Mouse (Mus musculus) heart, postnatal 36 days (tissue): ENCODE measurements at regions not wholly inside any gene's neighbourhood (a gene's known extent, or its start where the extent isn't known, plus 50 kb on each side); places are given as distances from the start of the nearest gene placed in this dataset.
A peak's percentile ranks its signal among the peaks of the same experiment; 100 is the strongest.

ENCODE experiments used
- DNase-seq, 2 experiments: peaks; one replicate each; pipeline ENCODE4 v3.0.0; 2021 to 2022
- intact Hi-C: fragments of 180-260 bp; cut with DNase I; formaldehyde crosslinking; loops from one replicate; pipeline ENCODE4 v1.15.1; 2025

GRCm38 (mm10) chr4:29034406-29034805 lies 221.5 kb downstream of the Epha7 start:
- DNase-seq: no peak
- intact Hi-C loops: no loop called here

GRCm38 (mm10) chr4:29039993-29040392 lies 227.1 kb downstream of the Epha7 start:
- DNase-seq: no peak
- intact Hi-C loops: no loop called here

- DNase-seq: no peak
- intact Hi-C loops: no loop called here
These were observed 256.0 kb downstream of the Epha7 start for GRCm38 (mm10) chr4:29068678-29069621.

GRCm38 (mm10) chr4:29074204-29074603 lies 261.3 kb downstream of the Epha7 start:
- DNase-seq: no peak
- intact Hi-C loops: no loop called here

- intact Hi-C loops: no loop called here
- DNase-seq: no peak
These were observed 261.9 kb downstream of the Epha7 start for GRCm38 (mm10) chr4:29074851-29075250.

- intact Hi-C loops: no loop called here
These were observed 263.8 kb downstream of the Epha7 start for GRCm38 (mm10) chr4:29076683-29077082.

GRCm38 (mm10) chr4:29078391-29078790 lies 265.5 kb downstream of the Epha7 start:
- DNase-seq: no peak
- intact Hi-C loops: no loop called here

More at GRCm38 (mm10) chr4:29076683-29077082, 263.8 kb downstream of the Epha7 start:
- no peak for DNase-seq

GRCm38 (mm10) chr4:29083545-29084290 lies 270.8 kb downstream of the Epha7 start:
- no peak for DNase-seq
- intact Hi-C loops: no loop called here

GRCm38 (mm10) chr4:29090949-29091348 lies 278.0 kb downstream of the Epha7 start:
- no peak for DNase-seq
- intact Hi-C loops: no loop called here

- no peak for DNase-seq
- intact Hi-C loops: no loop called here
These were observed 278.7 kb downstream of the Epha7 start for GRCm38 (mm10) chr4:29091495-29092211.

- intact Hi-C loops: no loop called here
- DNase-seq: no peak
These were observed 289.4 kb downstream of the Epha7 start for GRCm38 (mm10) chr4:29102373-29102772.

GRCm38 (mm10) chr4:29103414-29103813 lies 290.5 kb downstream of the Epha7 start:
- no peak for DNase-seq
- intact Hi-C loops: no loop called here

- DNase-seq: no peak
- intact Hi-C loops: loop anchor here (10.0 kb wide), 1 partner anchor 298 kb away; the partner anchor contains the start of gene Epha7
These were observed 299.6 kb downstream of the Epha7 start for GRCm38 (mm10) chr4:29112552-29112951.

- no peak for DNase-seq
- intact Hi-C loops: loop anchor here (10.0 kb wide), 1 partner anchor 302 kb away; the partner anchor contains the start of gene Epha7
These were observed 304.1 kb downstream of the Epha7 start for GRCm38 (mm10) chr4:29117025-29117424.

- intact Hi-C loops: loop anchor here (10.0 kb wide), 1 partner anchor 303 kb away; the partner anchor contains the start of gene Epha7
- DNase-seq: peak; percentile 51 to 54
These were observed 305.0 kb downstream of the Epha7 start for GRCm38 (mm10) chr4:29117926-29118325.

- intact Hi-C loops: loop anchor here (10.0 kb wide), 1 partner anchor 304 kb away; the partner anchor contains the start of gene Epha7
- no peak for DNase-seq
These were observed 305.9 kb downstream of the Epha7 start for GRCm38 (mm10) chr4:29118679-29119479.

- DNase-seq: no peak
- intact Hi-C loops: loop anchor here (10.0 kb wide), 1 partner anchor 305 kb away; the partner anchor contains the start of gene Epha7
These were observed 306.7 kb downstream of the Epha7 start for GRCm38 (mm10) chr4:29119480-29120153.

GRCm38 (mm10) chr4:29123697-29124377 lies 310.9 kb downstream of the Epha7 start:
- no peak for DNase-seq
- intact Hi-C loops: no loop called here

- DNase-seq: no peak
- intact Hi-C loops: no loop called here
These were observed 317.6 kb downstream of the Epha7 start for GRCm38 (mm10) chr4:29130485-29130884.
